Mouse (Mus musculus) liver, postnatal 0 days (tissue): ENCODE measurements around the gene Nkx2-3.

Source experiments
- CTCF ChIP-seq: sonication (generic); IDR thresholded peaks from 2 replicates; pipeline ENCODE4 v1.5.1; 2016; ENCODE audit warnings: antibody characterized with exemption, low read depth
- EP300 ChIP-seq: IDR thresholded peaks from 2 replicates; pipeline ENCODE4 v1.6.1; 2016; ENCODE audit warnings: antibody characterized with exemption, low read depth, mild to moderate bottlenecking

- TF ChIP-seq CTCF (no peak), EP300 (no peak)
Measured at GRCm38 (mm10) chr19:43607842-43608680, 4.1 kb upstream of the Nkx2-3 start.
